19 mouse cellular contexts compared by ENCODE assay signal in the genomic region with DNA sequence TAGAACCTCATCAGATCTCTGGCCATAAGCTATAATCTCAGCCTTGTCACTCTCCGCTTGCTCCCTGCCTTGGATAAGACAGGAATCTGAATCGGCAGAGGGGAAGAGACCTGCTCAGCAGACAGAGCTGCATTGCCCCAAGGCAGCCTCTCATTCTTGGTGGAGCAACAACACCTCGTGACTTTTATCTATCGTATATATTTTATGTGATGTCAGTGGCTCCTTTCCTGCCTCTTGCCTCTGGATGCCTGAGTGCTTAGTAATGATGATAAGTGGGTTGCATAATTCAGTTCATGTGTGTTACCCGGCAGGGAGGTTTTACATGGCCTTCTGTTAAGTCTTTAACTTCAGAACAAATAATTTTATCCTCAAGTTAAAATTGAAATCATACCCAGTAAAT.
DNase-seq lines count a peak whose midpoint lies in the region; ATAC-seq and TF ChIP-seq lines count a peak whose summit lies in the region.
"Had no signal": no experiment of that assay in that cellular context is flagged by ENCODE, and none has a peak within 500 bp of the region (broad histone marks: within the 10 kb centered on the region; RNA-seq: fewer than 3 reads in every experiment).

No protein-coding gene starts in this region.

- ATAC-seq in heart, embryonic 12.5 days (ENCODE audit: insufficient number of reproducible peaks, low FRiP score), result 0 out of 2 replicates have a peak, but pooled peaks have one; percentile 48
- ATAC-seq in limb, embryonic 14.5 days (ENCODE audit: low FRiP score, low read depth), result no peak
- no peak for ATAC-seq in liver, embryonic 11.5 days (replicated peaks; ENCODE audit: low FRiP score)
- ATAC-seq: forebrain, embryonic 13.5 days; hindbrain, embryonic 16.5 days had no signal

- 30% methylated on average over 5 of the region's 5 CpGs for WGBS in heart, embryonic 12.5 days
- 36% methylated on average over 5 of the region's 5 CpGs for WGBS in limb, embryonic 14.5 days
- WGBS in limb, embryonic 10.5 days, result 52% methylated on average over 5 of the region's 5 CpGs
- 55% methylated on average over 5 of the region's 5 CpGs for WGBS in liver, embryonic 11.5 days

- DNase-seq in heart, adult 11 months, result no peak
- DNase-seq in limb, embryonic 14.5 days (ENCODE audit: low spot score), result peak; percentile 49
- DNase-seq in limb, embryonic 10.5 days (ENCODE audit: low spot score), result no peak
- peak; percentile 3 for DNase-seq in retina, adult 2 months (ENCODE audit: low read depth, low spot score)
- no peak for DNase-seq in retina, embryonic 14.5 days (ENCODE audit: low spot score)
- no peak for DNase-seq in spleen, postnatal 4 days (ENCODE audit: low spot score in 2 of 2)
- DNase-seq in liver, embryonic 11.5 days (ENCODE audit: low spot score), result no peak
- DNase-seq: adrenal gland, postnatal 10 days; B cell, adult 2 months; cerebellum, postnatal 10 days; kidney, adult 11 months; thymus, postnatal 14 days had no signal

- no peak for TF ChIP-seq POLR2A in limb, embryonic 14.5 days (IDR thresholded peaks at IDR 0.05; ENCODE audit: borderline replicate concordance, extremely low read depth, insufficient read depth, insufficient read length)

- H3K36me3 ChIP-seq in heart, embryonic 12.5 days, result no peaks in the 10 kb centered on the region
- H3K36me3 ChIP-seq in limb, embryonic 14.5 days (ENCODE audit: control insufficient read depth, insufficient read depth, low read length), result no peaks in the 10 kb centered on the region
- no peaks in the 10 kb centered on the region for H3K36me3 ChIP-seq in limb, embryonic 10.5 days
- H3K36me3 ChIP-seq in liver, embryonic 11.5 days (ENCODE audit: control insufficient read depth, insufficient read depth, low read length), result no peaks in the 10 kb centered on the region
- H3K36me3 ChIP-seq: liver, embryonic 15.5 days; midbrain, embryonic 12.5 days had no signal

- peaks cover 84% of the 10 kb centered on the region for H3K27me3 ChIP-seq in heart, embryonic 12.5 days (replicated peaks)
- no peaks in the 10 kb centered on the region for H3K27me3 ChIP-seq in limb, embryonic 14.5 days (ENCODE audit: control insufficient read depth, insufficient read depth, low read length)
- no peaks in the 10 kb centered on the region for H3K27me3 ChIP-seq in limb, embryonic 10.5 days (ENCODE audit: low read depth, poor library complexity, severe bottlenecking)
- no peaks in the 10 kb centered on the region for H3K27me3 ChIP-seq in liver, embryonic 11.5 days (replicated peaks; ENCODE audit: control insufficient read depth, insufficient read depth, low read length)
- H3K27me3 ChIP-seq: forebrain, embryonic 13.5 days; limb, embryonic 13.5 days; liver, embryonic 15.5 days; midbrain, embryonic 12.5 days had no signal

- 0 out of 2 replicates have a peak, but pooled peaks cover 4% of the 10 kb centered on the region for H3K4me1 ChIP-seq in heart, embryonic 12.5 days (replicated peaks)
- H3K4me1 ChIP-seq in limb, embryonic 14.5 days (ENCODE audit: control insufficient read depth, insufficient read depth, low read length), result 0 out of 2 replicates have a peak, but pooled peaks cover 2% of the 10 kb centered on the region
- H3K4me1 ChIP-seq in limb, embryonic 10.5 days, result peaks cover 6% of the 10 kb centered on the region
- no peaks in the 10 kb centered on the region for H3K4me1 ChIP-seq in liver, embryonic 11.5 days (replicated peaks; ENCODE audit: control insufficient read depth, insufficient read depth, low read length)
- H3K4me1 ChIP-seq: forebrain, embryonic 13.5 days; limb, embryonic 13.5 days; liver, embryonic 15.5 days; midbrain, embryonic 12.5 days had no signal

- peak overlapping the region; percentile 35; the same call in 1 of the 2 replicates for H3K27ac ChIP-seq in heart, embryonic 12.5 days (ENCODE audit: poor library complexity, severe bottlenecking)
- H3K27ac ChIP-seq in limb, embryonic 14.5 days (replicated peaks; ENCODE audit: low read depth, low read length), result no peak overlapping the region
- no peak overlapping the region for H3K27ac ChIP-seq in limb, embryonic 10.5 days
- no peak overlapping the region for H3K27ac ChIP-seq in liver, embryonic 11.5 days (ENCODE audit: low read depth, low read length)
- H3K27ac ChIP-seq: forebrain, embryonic 13.5 days; limb, embryonic 13.5 days; liver, embryonic 15.5 days; midbrain, embryonic 12.5 days had no signal

- H3K9me3 ChIP-seq in heart, embryonic 12.5 days (replicated peaks), result no peaks in the 10 kb centered on the region
- no peaks in the 10 kb centered on the region for H3K9me3 ChIP-seq in limb, embryonic 14.5 days (ENCODE audit: control insufficient read depth, low read length)
- no peaks in the 10 kb centered on the region for H3K9me3 ChIP-seq in limb, embryonic 10.5 days (replicated peaks)
- H3K9me3 ChIP-seq in liver, embryonic 11.5 days (ENCODE audit: control insufficient read depth, low read length), result no peaks in the 10 kb centered on the region
- H3K9me3 ChIP-seq: forebrain, embryonic 13.5 days; limb, embryonic 13.5 days; liver, embryonic 15.5 days; midbrain, embryonic 12.5 days had no signal

- H3K4me3 ChIP-seq in heart, embryonic 12.5 days, result no peak overlapping the region
- H3K4me3 ChIP-seq in limb, embryonic 14.5 days (replicated peaks; ENCODE audit: low read length), result no peak overlapping the region
- no peak overlapping the region for H3K4me3 ChIP-seq in limb, embryonic 10.5 days
- H3K4me3 ChIP-seq in liver, embryonic 11.5 days (ENCODE audit: low read depth, low read length), result no peak overlapping the region
- H3K4me3 ChIP-seq: erythroblast, embryonic 14.5 days; forebrain, embryonic 13.5 days; limb, embryonic 13.5 days; liver, embryonic 15.5 days; midbrain, embryonic 12.5 days had no signal

- no peak overlapping the region for H3K4me2 ChIP-seq in heart, embryonic 12.5 days
- no peak overlapping the region for H3K4me2 ChIP-seq in limb, embryonic 14.5 days (replicated peaks; ENCODE audit: low read depth, low read length, severe bottlenecking)
- H3K4me2 ChIP-seq in liver, embryonic 11.5 days, result no peak overlapping the region
- H3K4me2 ChIP-seq: forebrain, embryonic 13.5 days; limb, embryonic 13.5 days; liver, embryonic 15.5 days; midbrain, embryonic 12.5 days had no signal

- H3K9ac ChIP-seq in heart, embryonic 12.5 days, result no peak overlapping the region
- H3K9ac ChIP-seq in limb, embryonic 14.5 days (ENCODE audit: low read depth, low read length, severe bottlenecking), result no peak overlapping the region
- H3K9ac ChIP-seq in liver, embryonic 11.5 days (ENCODE audit: low read depth, low read length), result no peak overlapping the region
- H3K9ac ChIP-seq: forebrain, embryonic 13.5 days; limb, embryonic 13.5 days; liver, embryonic 15.5 days; midbrain, embryonic 12.5 days had no signal

Comparison
In these comparisons a context has a peak if more than half of its experiments do, and no peak if none do; other contexts are left out.
1. DNase-seq: peak in limb, embryonic 14.5 days (single experiment) and retina, adult 2 months (single experiment); none in heart, adult 11 months (single experiment), limb, embryonic 10.5 days (single experiment), retina, embryonic 14.5 days (single experiment), spleen, postnatal 4 days (0 of 2) and liver, embryonic 11.5 days (single experiment).